9 mouse cellular contexts compared by ENCODE assay signal in the genomic region with DNA sequence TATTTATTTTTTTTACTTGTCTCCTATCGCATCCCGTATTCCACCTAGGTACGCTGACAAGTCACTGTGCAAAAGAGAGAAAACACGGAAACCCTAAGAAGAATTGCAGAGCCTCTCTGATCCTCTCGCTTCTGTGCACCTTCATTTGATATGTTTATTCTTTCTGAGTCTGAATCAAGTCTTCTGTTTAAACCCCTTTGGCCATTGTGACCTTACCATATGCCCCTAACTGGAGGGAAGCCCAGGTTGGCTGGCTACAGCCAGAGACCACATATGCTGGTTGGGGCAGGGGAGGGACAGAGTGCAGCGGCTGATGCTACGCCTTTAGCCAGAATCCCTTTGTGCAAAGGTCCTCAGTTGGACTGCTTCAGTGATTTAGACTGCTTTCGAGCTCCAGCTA.
A peak's percentile ranks its signal among the peaks of the same experiment; 100 is the strongest.
DNase-seq lines count a peak whose midpoint lies in the region; ATAC-seq lines count a peak whose summit lies in the region.
"Had no signal": no experiment of that assay in that cellular context is flagged by ENCODE, and none has a peak within 500 bp of the region (broad histone marks: within the 10 kb centered on the region; RNA-seq: fewer than 3 reads in every experiment).

No protein-coding gene starts in this region.

- no peaks in the 10 kb centered on the region for H3K36me3 ChIP-seq in kidney, embryonic 15.5 days
- H3K36me3 ChIP-seq in hindbrain, embryonic 14.5 days (replicated peaks; ENCODE audit: control insufficient read depth, insufficient read depth), result no peaks in the 10 kb centered on the region
- no peaks in the 10 kb centered on the region for H3K36me3 ChIP-seq in neural tube, embryonic 12.5 days
- H3K36me3 ChIP-seq: liver, embryonic 15.5 days had no signal

- no peak overlapping the region for H3K27ac ChIP-seq in kidney, embryonic 15.5 days
- H3K27ac ChIP-seq in hindbrain, embryonic 14.5 days, result peak overlapping the region; percentile 79
- H3K27ac ChIP-seq in neural tube, embryonic 12.5 days, result no peak overlapping the region
- H3K27ac ChIP-seq: liver, embryonic 15.5 days had no signal

- no peak overlapping the region for H3K9ac ChIP-seq in kidney, embryonic 15.5 days
- H3K9ac ChIP-seq in hindbrain, embryonic 14.5 days, result peak overlapping the region; percentile 48; the same call in 1 of the 2 replicates
- H3K9ac ChIP-seq in neural tube, embryonic 12.5 days, result no peak overlapping the region
- H3K9ac ChIP-seq: liver, embryonic 15.5 days had no signal

- peak overlapping the region; percentile 26 for H3K4me2 ChIP-seq in kidney, embryonic 15.5 days
- peak overlapping the region; percentile 47 for H3K4me2 ChIP-seq in hindbrain, embryonic 14.5 days (replicated peaks)
- H3K4me2 ChIP-seq in neural tube, embryonic 12.5 days (replicated peaks), result peak overlapping the region; percentile 32
- H3K4me2 ChIP-seq: liver, embryonic 15.5 days had no signal

- no peaks in the 10 kb centered on the region for H3K27me3 ChIP-seq in kidney, embryonic 15.5 days
- H3K27me3 ChIP-seq in hindbrain, embryonic 14.5 days (ENCODE audit: control insufficient read depth, insufficient read depth, low read length), result no peaks in the 10 kb centered on the region
- no peaks in the 10 kb centered on the region for H3K27me3 ChIP-seq in neural tube, embryonic 12.5 days (replicated peaks)
- H3K27me3 ChIP-seq: liver, embryonic 15.5 days had no signal

- no peak for DNase-seq in kidney, adult 18-20 months
- peak; percentile 76 to 81 for DNase-seq in cerebellum, postnatal 36 days
- DNase-seq in hindbrain, embryonic 14.5 days (ENCODE audit: low spot score), result peak; percentile 46
- no peak for DNase-seq in thymus, postnatal 0 days (ENCODE audit: low spot score)

- H3K9me3 ChIP-seq in kidney, embryonic 15.5 days (replicated peaks), result no peaks in the 10 kb centered on the region
- H3K9me3 ChIP-seq in hindbrain, embryonic 14.5 days (ENCODE audit: control insufficient read depth, low read length), result no peaks in the 10 kb centered on the region
- H3K9me3 ChIP-seq in neural tube, embryonic 12.5 days, result no peaks in the 10 kb centered on the region
- H3K9me3 ChIP-seq: liver, embryonic 15.5 days had no signal

- peaks cover 6% of the 10 kb centered on the region; the same call in 1 of the 2 replicates for H3K4me1 ChIP-seq in kidney, embryonic 15.5 days
- peaks cover 23% of the 10 kb centered on the region for H3K4me1 ChIP-seq in hindbrain, embryonic 14.5 days (replicated peaks; ENCODE audit: control insufficient read depth, insufficient read depth, low read length)
- peaks cover 17% of the 10 kb centered on the region for H3K4me1 ChIP-seq in neural tube, embryonic 12.5 days
- H3K4me1 ChIP-seq: liver, embryonic 15.5 days had no signal

- 55% methylated on average over 8 of the region's 8 CpGs for WGBS in kidney, embryonic 15.5 days
- 46% methylated on average over 8 of the region's 8 CpGs for WGBS in hindbrain, embryonic 14.5 days
- 61% methylated on average over 8 of the region's 8 CpGs for WGBS in neural tube, embryonic 12.5 days

- no peak overlapping the region; the same call in 1 of the 2 replicates for H3K4me3 ChIP-seq in kidney, embryonic 15.5 days (replicated peaks)
- H3K4me3 ChIP-seq in hindbrain, embryonic 14.5 days (replicated peaks; ENCODE audit: low read length), result peak overlapping the region; percentile 14; the same call in 1 of the 2 replicates
- no peak overlapping the region for H3K4me3 ChIP-seq in neural tube, embryonic 12.5 days
- H3K4me3 ChIP-seq: liver, embryonic 15.5 days had no signal

- ATAC-seq in kidney, embryonic 15.5 days (replicated peaks; ENCODE audit: low FRiP score), result no peak
- ATAC-seq in hindbrain, embryonic 14.5 days (ENCODE audit: low FRiP score), result peak; percentile 69
- ATAC-seq in neural tube, embryonic 12.5 days (ENCODE audit: low FRiP score, low read depth), result peak; percentile 15; the same call in 1 of the 2 replicates
- ATAC-seq in megakaryocyte-erythroid progenitor cell, adult 5-6 weeks (replicated peaks; ENCODE audit: low FRiP score, low TSS enrichment, poor library complexity, severe bottlenecking), result no peak
- no peak for ATAC-seq in CD4-positive, CD25-positive, alpha-beta regulatory T cell, adult 4 months

Comparison
In these comparisons a context has a peak if more than half of its experiments do, and no peak if none do; other contexts are left out.
1. ATAC-seq: peak in hindbrain, embryonic 14.5 days (single experiment) and neural tube, embryonic 12.5 days (single experiment); none in kidney, embryonic 15.5 days (single experiment), megakaryocyte-erythroid progenitor cell, adult 5-6 weeks (single experiment) and CD4-positive, CD25-positive, alpha-beta regulatory T cell, adult 4 months (single experiment).
2. DNase-seq: peak in cerebellum, postnatal 36 days (2 of 2) and hindbrain, embryonic 14.5 days (single experiment); none in kidney, adult 18-20 months (single experiment) and thymus, postnatal 0 days (single experiment).
3. Peak in every context shown above with its lines, with median percentiles within 50 percentile points of each other: H3K4me2 ChIP-seq.